11 mouse cellular contexts compared by ENCODE assay signal in genomic region chr2:132034590-132035469, GRCm38 (mm10). TPM values are rescaled to one million over a fixed set of nuclear protein-coding genes. Genes with fewer than 3 reads are reported as not detected.
DNase-seq lines count a peak whose midpoint lies in the region; ATAC-seq and TF ChIP-seq lines count a peak whose summit lies in the region.
"Had no signal": no experiment of that assay in that cellular context is flagged by ENCODE, and none has a peak within 500 bp of the region (broad histone marks: within the 10 kb centered on the region; RNA-seq: fewer than 3 reads in every experiment).

No protein-coding gene starts in this region.

- DNase-seq in heart, embryonic 10.5 days (ENCODE audit: low spot score): no peak
- DNase-seq in heart, postnatal 36 days: no peak
- peak; percentile 23 for DNase-seq in ovary, adult 18-20 months (ENCODE audit: low spot score)
- no peak for DNase-seq in ovary, postnatal 36 days (ENCODE audit: low spot score)
- no peak for DNase-seq in thymus, postnatal 4 days
- no peak for DNase-seq in Muller cell, postnatal 12 days (ENCODE audit: inconsistent ontology term)
- DNase-seq: cerebellum, adult 9-11 months; lung, embryonic 14.5 days had no signal

- TF ChIP-seq POLR2A in cortical plate, adult 2 months (IDR thresholded peaks at IDR 0.05; ENCODE audit: extremely low read depth, insufficient read depth, low read length): no peak

- peaks cover 11% of the 10 kb centered on the region; the same call in 1 of the 2 replicates for H3K27me3 ChIP-seq in heart, embryonic 10.5 days (ENCODE audit: insufficient read depth, poor library complexity, severe bottlenecking)
- H3K27me3 ChIP-seq: intestine, embryonic 15.5 days had no signal

- no peaks in the 10 kb centered on the region for H3K9me3 ChIP-seq in heart, embryonic 10.5 days
- H3K9me3 ChIP-seq: intestine, embryonic 15.5 days had no signal

- peak; percentile 69 for ATAC-seq in megakaryocyte-erythroid progenitor cell, adult 5-6 weeks (replicated peaks; ENCODE audit: low FRiP score, low TSS enrichment, poor library complexity, severe bottlenecking)
- ATAC-seq: intestine, embryonic 15.5 days had no signal

- H3K27ac ChIP-seq in heart, embryonic 10.5 days: peak overlapping the region; percentile 57; the same call in 1 of the 2 replicates
- 0 out of 2 replicates have a peak overlapping the region, but pooled peaks have one; percentile 53 for H3K27ac ChIP-seq in cortical plate, adult 2 months (ENCODE audit: insufficient read depth, low read length)
- H3K27ac ChIP-seq: intestine, embryonic 15.5 days had no signal

- no peak overlapping the region for H3K4me3 ChIP-seq in heart, embryonic 10.5 days
- H3K4me3 ChIP-seq in cortical plate, adult 2 months (ENCODE audit: insufficient read depth, low read length): no peak overlapping the region
- H3K4me3 ChIP-seq: intestine, embryonic 15.5 days had no signal

- H3K36me3 ChIP-seq in heart, embryonic 10.5 days: no peaks in the 10 kb centered on the region
- H3K36me3 ChIP-seq: intestine, embryonic 15.5 days had no signal

- 58% methylated on average over 4 of the region's 4 CpGs for WGBS in heart, embryonic 10.5 days

- peaks cover 29% of the 10 kb centered on the region for H3K4me1 ChIP-seq in heart, embryonic 10.5 days
- H3K4me1 ChIP-seq in cortical plate, adult 2 months (ENCODE audit: control insufficient read depth, insufficient read depth, low read length): peaks cover 1% of the 10 kb centered on the region; the same call in 1 of the 2 replicates

- TF ChIP-seq CTCF in cortical plate, adult 2 months (IDR thresholded peaks at IDR 0.05; ENCODE audit: extremely low read depth, insufficient read depth, low read length): no peak

- intact Hi-C loops in heart, postnatal 36 days (cut with DNase I): no loop called here

RNA-seq across cellular contexts. Expression of gene Rassf2, which starts 4.8 kb away (rescaled TPM):
- 4.7 TPM in 2 replicates for polyA plus RNA-seq in heart, embryonic 10.5 days (2016; fragmentation: Nextera tagmentation; extraction: Ambion mirVana)
- 1 to 10 TPM; 8.5 to 9.5 TPM for total RNA-seq in heart, postnatal 36 days (2021)
- 32.6 and 35.9 TPM in 2 replicates for polyA plus RNA-seq in cortical plate, adult 2 months (2012; rRNA removed)
- total RNA-seq in megakaryocyte-erythroid progenitor cell, adult 5-6 weeks (2014; fragmentation: Nextera tagmentation): 4.3 and 10.8 TPM in 2 replicates
- total RNA-seq in megakaryocyte-erythroid progenitor cell, adult 5-6 weeks (2017): 2.3 and 4.8 TPM in 2 replicates
